Mouse (Mus musculus): ENCODE measurements around the gene Fmnl2.
A peak's percentile ranks its signal among the peaks of the same experiment; 100 is the strongest.

Fmnl2 gene

GRCm38 (mm10) chr2:53038737-53039136, 181.1 kb downstream of the Fmnl2 start:
- no peak for DNase-seq (ENCODE audit: low spot score in 2 of 2)

- no peak for DNase-seq (ENCODE audit: low spot score in 2 of 2)
These were observed 189.4 kb downstream of the Fmnl2 start for GRCm38 (mm10) chr2:53047031-53047430.

GRCm38 (mm10) chr2:53047749-53048387, 190.2 kb downstream of the Fmnl2 start:
- no peak for DNase-seq (ENCODE audit: low spot score in 2 of 2)

- no peak for DNase-seq (ENCODE audit: low spot score in 2 of 2)
These were observed 192.7 kb downstream of the Fmnl2 start for GRCm38 (mm10) chr2:53050376-53050775.

- no peak for DNase-seq (ENCODE audit: low spot score in 2 of 2)
These were observed 193.8 kb downstream of the Fmnl2 start for GRCm38 (mm10) chr2:53051502-53051901.

GRCm38 (mm10) chr2:53053714-53054113, 196.1 kb downstream of the Fmnl2 start:
- no peak for DNase-seq (ENCODE audit: low spot score in 2 of 2)

- DNase-seq (ENCODE audit: low spot score in 2 of 2) = no peak
These were observed 198.9 kb downstream of the Fmnl2 start for GRCm38 (mm10) chr2:53056556-53056955.

GRCm38 (mm10) chr2:53057291-53057690, 199.6 kb downstream of the Fmnl2 start:
- no peak for DNase-seq (ENCODE audit: low spot score in 2 of 2)

- DNase-seq (ENCODE audit: low spot score in 2 of 2) = no peak
These were observed 203.8 kb downstream of the Fmnl2 start for GRCm38 (mm10) chr2:53061363-53062000.

GRCm38 (mm10) chr2:53066973-53067372, 209.3 kb downstream of the Fmnl2 start:
- DNase-seq (ENCODE audit: low spot score in 2 of 2) = no peak

- DNase-seq (ENCODE audit: low spot score in 2 of 2) = peak in 1 of 2 experiments; percentile 63
These were observed 212.9 kb downstream of the Fmnl2 start for GRCm38 (mm10) chr2:53070607-53071006.

GRCm38 (mm10) chr2:53079693-53080286, 222.1 kb downstream of the Fmnl2 start:
- no peak for DNase-seq (ENCODE audit: low spot score in 2 of 2)

GRCm38 (mm10) chr2:53082045-53082444, 224.4 kb downstream of the Fmnl2 start:
- DNase-seq (ENCODE audit: low spot score in 2 of 2) = no peak

GRCm38 (mm10) chr2:53082501-53082900, 224.8 kb downstream of the Fmnl2 start:
- DNase-seq (ENCODE audit: low spot score in 2 of 2) = no peak

GRCm38 (mm10) chr2:53083241-53083640, 225.6 kb downstream of the Fmnl2 start:
- DNase-seq (ENCODE audit: low spot score in 2 of 2) = no peak

- DNase-seq (ENCODE audit: low spot score in 2 of 2) = no peak
These were observed 228.1 kb downstream of the Fmnl2 start for GRCm38 (mm10) chr2:53085617-53086202.

GRCm38 (mm10) chr2:53088744-53089143, 231.1 kb downstream of the Fmnl2 start:
- no peak for DNase-seq (ENCODE audit: low spot score in 2 of 2)

GRCm38 (mm10) chr2:53095031-53095430, 237.4 kb downstream of the Fmnl2 start:
- no peak for DNase-seq (ENCODE audit: low spot score in 2 of 2)

- DNase-seq (ENCODE audit: low spot score in 2 of 2) = no peak
These were observed 237.8 kb downstream of the Fmnl2 start for GRCm38 (mm10) chr2:53095489-53095888.

- DNase-seq (ENCODE audit: low spot score in 2 of 2) = no peak
These were observed 242.4 kb downstream of the Fmnl2 start for GRCm38 (mm10) chr2:53100093-53100492.

GRCm38 (mm10) chr2:53101885-53102740, 244.5 kb downstream of the Fmnl2 start:
- DNase-seq (ENCODE audit: low spot score in 2 of 2) = no peak

GRCm38 (mm10) chr2:53102901-53103300, 245.2 kb downstream of the Fmnl2 start:
- no peak for DNase-seq (ENCODE audit: low spot score in 2 of 2)

Data from urinary bladder, postnatal 4 days (tissue).